Mouse (Mus musculus): ENCODE data around the gene Rnf182. TPM values are rescaled to one million over a fixed set of nuclear protein-coding genes. Genes with fewer than 3 reads are reported as not detected.

Rnf182 gene
- total RNA-seq, 2 experiments from 2014 or later: 0.28 TPM; not detected in 1

DNA sequence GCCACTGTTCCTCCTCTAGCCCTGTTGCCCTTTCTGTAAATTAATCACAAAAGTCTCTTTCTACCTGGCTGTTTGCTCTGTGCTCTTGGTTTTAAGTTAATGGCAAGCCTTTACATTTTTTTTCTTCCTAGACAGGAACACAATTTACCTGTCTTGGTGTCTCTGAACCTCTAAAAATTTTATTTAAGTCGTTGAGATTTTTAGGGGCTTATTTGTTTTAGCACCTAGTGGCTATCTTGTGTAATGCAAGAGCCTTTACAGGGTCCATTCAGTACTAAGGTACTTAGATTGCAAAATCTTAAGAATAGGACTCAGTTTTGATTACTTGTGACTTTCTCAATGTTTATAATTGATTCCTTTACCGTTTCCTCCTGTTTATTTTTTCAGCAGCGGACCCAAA, 76.2 kb downstream of the Rnf182 start:
- DNase-seq: no peak
- intact Hi-C loops (cut with DNase I): no loop called here

- intact Hi-C loops (cut with DNase I): no loop called here
- no peak for DNase-seq
These were observed 80.0 kb downstream of the Rnf182 start for GRCm38 (mm10) chr13:43695521-43695920.

- intact Hi-C loops (cut with DNase I): no loop called here
- DNase-seq: no peak
These were observed 80.5 kb downstream of the Rnf182 start for GRCm38 (mm10) chr13:43696011-43696410.

- DNase-seq: no peak
These were observed 83.0 kb downstream of the Rnf182 start for GRCm38 (mm10) chr13:43698506-43698905.

DNA sequence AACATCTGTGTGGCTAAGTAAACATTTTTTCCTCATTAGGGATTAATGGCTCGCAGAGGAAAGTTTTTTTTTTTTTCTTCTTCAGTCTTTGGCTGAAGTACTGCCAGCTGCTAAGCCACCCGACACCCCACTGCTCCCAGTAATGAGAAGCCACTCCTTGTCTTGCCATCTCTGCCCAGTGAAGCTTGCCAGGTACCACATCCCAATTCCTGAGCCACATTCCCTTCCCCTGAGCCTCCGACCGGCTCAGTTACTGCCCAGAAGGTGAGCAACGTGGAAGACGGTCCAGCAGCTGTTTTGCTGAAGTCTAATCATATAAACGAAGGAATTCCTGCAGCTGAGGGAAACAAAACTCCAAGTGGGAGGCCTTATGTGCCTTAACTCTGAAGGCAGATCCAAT, 88.0 kb downstream of the Rnf182 start:
- intact Hi-C loops (cut with DNase I): no loop called here
- no peak for DNase-seq

More at GRCm38 (mm10) chr13:43698506-43698905, 83.0 kb downstream of the Rnf182 start:
- intact Hi-C loops (cut with DNase I): no loop called here

- intact Hi-C loops (cut with DNase I): no loop called here
- no peak for DNase-seq
These were observed 89.1 kb downstream of the Rnf182 start for GRCm38 (mm10) chr13:43704533-43705116.

DNA sequence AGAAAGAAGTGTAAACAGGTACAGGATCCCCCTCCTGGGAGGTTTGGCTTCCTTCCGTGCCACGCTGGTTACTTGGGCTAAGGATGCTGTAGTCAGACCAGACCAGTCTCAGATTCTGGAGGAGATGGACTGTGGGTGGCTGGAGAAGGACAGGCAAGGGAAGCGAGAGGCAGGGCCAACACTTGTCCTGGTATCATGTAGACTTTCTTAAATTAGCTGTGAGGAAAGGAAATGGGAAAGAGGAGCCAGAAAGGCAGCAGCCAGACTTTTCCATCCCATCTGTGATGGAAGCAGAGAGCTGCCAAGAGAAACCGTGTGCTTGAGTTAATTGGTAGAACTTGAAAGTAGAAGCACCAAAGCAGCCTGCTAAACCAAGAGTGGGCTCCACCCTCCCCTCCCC, 90.9 kb downstream of the Rnf182 start:
- no peak for DNase-seq

DNA sequence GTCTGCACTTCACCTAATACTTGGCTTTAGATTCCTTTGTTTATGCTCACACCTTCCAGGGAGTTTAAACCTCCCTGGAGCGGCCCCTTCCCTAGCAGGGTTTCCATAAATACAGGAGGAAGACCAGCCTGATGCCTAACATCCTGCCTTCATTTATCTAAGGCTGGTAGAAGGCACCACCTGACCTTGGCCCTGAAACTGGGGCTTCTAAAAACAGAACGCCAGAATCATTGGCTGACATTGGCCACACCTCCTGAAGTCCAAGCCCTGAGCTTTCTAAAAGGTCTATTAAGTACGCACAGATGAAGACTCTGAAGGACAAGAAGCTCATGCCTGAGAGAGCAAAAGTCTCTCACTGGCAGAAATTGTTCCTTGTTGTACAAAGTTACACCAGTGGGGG, 94.0 kb downstream of the Rnf182 start:
- DNase-seq: peak in 1 of 2 experiments; percentile 11
- intact Hi-C loops (cut with DNase I): no loop called here

More for the DNA sequence above, 90.9 kb downstream of the Rnf182 start:
- intact Hi-C loops (cut with DNase I): no loop called here

DNA sequence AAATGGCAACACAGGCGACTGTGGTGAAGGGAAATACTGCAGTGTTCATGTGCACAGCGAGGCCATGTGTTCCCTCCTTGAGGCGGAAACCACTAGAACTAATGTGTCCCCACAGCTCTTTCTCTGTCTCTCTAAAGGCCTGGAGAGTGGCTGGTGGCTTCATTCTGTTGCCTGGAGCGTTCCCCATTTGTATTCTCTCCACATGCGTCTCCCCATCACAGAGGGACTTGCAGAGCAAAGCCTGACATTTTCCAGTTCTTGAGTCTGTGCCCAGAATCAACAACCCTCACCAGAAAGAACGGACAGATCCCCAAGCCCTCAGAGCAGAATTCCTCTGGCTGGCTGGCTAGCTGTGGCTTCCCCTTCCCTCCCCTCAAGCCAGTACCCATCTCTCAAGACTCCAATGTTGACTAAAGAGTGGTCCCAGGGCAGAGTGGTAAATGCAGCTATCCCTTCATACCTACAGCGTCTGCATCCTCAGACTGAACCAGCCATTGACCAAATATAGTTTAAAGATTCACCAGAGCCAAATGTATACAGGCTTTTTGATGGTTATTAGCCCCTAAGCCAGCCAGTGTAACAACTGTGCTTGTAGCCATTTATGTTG, 96.3 kb downstream of the Rnf182 start:
- no peak for DNase-seq
- intact Hi-C loops (cut with DNase I): no loop called here

GRCm38 (mm10) chr13:43714741-43715140, 99.2 kb downstream of the Rnf182 start:
- intact Hi-C loops (cut with DNase I): no loop called here
- DNase-seq: no peak

GRCm38 (mm10) chr13:43715466-43715865, 100.0 kb downstream of the Rnf182 start:
- intact Hi-C loops (cut with DNase I): no loop called here

DNA sequence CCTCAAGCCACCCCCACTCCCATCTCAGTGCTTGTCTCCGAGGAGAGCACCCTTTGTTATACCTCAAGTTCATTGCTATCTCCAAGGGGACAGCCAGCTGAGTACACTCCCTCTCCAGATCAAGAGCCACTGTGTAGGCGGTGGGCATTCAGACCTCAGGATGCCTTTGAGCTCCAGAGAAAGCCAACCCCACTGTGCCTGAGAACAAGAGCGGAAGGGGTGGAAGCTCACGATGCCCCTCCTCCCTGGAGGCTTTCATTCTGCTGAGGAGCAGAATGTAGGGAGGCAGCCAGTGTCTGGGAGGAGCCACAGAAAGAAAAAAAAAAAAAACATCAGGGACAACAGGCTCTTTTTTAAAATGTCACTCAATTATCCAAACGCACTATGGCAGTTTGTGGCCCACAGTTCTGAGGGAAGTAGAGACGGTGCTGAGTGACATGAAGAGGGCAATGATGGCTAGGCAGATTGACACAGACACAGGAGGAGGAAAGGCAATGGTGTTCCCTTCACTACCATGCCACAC, 101.1 kb downstream of the Rnf182 start:
- DNase-seq: no peak
- intact Hi-C loops (cut with DNase I): no loop called here

More at GRCm38 (mm10) chr13:43715466-43715865, 100.0 kb downstream of the Rnf182 start:
- no peak for DNase-seq

GRCm38 (mm10) chr13:43718173-43718572, 102.7 kb downstream of the Rnf182 start:
- intact Hi-C loops (cut with DNase I): no loop called here
- no peak for DNase-seq

GRCm38 (mm10) chr13:43720496-43720895, 105.0 kb downstream of the Rnf182 start:
- intact Hi-C loops (cut with DNase I): no loop called here
- no peak for DNase-seq

Other genes starting within 250 kb of the Rnf182 start
- gene Nol7, start 217.3 kb upstream of the Rnf182 start, total RNA-seq (2021): 100 to 1,000 TPM; 102 to 122 TPM
- 10 to 100 TPM; 43.0 to 48.3 TPM for gene Ranbp9, start 134.4 kb upstream of the Rnf182 start, total RNA-seq (2021)
- 10 to 100 TPM; 45.6 to 49.1 TPM for gene Mcur1, start 55.5 kb upstream of the Rnf182 start, total RNA-seq (2021)
- gene Cd83, start 169.1 kb downstream of the Rnf182 start, total RNA-seq (2021): 1 to 10 TPM; 4.1 to 4.5 TPM